Mouse (Mus musculus): Measurements from ENCODE around the gene Nceh1.

Nceh1 gene

DNA sequence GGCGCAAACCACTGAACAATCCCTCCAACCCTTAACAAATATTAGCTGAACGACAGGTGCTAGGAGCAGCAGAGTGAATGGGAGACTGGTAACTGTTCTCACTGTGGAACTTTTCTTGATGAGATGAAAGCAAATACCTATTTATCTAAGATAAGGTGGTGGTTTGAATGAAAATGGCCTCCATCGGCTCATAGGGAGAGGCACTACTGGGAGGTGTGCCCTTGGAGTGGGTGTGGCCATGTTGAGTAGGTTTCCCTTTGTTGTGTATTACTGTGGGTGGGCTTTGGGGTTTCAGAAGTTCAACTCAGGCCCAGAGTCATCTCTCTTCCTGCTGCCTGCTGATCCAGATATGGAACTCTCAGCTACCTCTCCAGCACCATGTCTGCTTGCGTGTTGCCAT, 8.1 kb downstream of the Nceh1 start:
- in situ Hi-C loops (cut with MboI) = no loop called here

DNA sequence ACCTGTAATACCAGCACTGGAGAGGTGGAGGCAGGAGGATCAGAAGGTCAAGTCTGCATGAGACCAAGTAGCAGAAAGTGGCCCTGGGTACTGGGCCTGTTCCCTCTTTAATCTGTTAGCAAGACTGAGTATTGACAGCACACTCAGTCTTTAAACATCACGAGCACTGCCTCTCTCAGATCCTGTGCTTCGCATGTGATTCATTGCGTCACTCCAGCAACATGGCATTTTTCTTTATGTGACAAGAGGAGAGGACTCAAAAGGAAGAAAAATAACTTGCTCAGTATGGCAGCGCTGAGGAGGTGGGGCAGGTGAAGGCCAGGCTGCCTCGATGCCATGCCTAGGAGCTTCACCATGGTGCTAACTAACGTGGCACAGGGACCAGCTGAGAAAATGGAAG, 9.1 kb downstream of the Nceh1 start:
- in situ Hi-C loops (cut with MboI) = no loop called here

DNA sequence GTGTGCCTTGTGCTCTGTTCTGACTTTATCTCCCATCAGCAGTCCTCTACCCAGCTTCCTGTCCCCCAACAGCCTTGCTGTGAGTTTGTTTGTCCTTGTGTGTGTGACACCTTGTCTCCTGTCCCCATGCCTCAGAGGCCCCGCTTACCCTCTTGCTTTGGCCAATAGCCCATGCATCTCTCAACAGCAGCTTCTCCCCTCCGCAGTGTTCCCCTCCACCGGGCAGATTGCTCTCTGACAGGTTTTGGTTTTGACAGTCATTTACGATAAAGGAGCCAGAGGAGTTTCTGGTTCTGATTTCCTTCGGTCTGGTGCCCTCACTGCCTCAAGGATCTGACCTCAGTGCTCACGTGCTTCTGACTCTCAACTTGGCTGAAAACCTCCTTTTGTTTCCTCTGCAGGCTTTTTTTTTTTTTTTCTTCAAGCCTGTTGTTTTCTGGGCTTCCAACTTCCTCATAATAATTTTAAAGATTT, 11.1 kb downstream of the Nceh1 start:
- in situ Hi-C loops (cut with MboI) = no loop called here

DNA sequence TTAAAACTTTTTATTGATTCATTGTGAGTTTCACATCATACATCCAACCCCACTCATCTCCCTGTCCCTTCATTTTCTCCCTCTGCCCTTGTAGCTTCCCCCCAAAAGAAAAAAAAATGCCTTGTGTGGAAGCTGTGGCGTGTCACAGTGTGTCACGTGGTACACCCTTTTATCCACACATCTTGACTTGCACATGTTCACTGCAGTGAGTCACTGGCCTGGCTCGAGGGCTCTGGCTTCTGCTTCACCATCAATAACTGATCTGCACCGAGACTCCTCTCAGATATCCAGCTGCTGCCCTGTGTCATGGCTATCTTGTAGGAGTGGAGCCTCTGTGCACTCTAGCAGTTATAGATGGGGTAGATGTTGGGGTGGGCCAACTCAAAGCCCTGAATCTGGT, 12.4 kb downstream of the Nceh1 start:
- in situ Hi-C loops (cut with MboI) = no loop called here

DNA sequence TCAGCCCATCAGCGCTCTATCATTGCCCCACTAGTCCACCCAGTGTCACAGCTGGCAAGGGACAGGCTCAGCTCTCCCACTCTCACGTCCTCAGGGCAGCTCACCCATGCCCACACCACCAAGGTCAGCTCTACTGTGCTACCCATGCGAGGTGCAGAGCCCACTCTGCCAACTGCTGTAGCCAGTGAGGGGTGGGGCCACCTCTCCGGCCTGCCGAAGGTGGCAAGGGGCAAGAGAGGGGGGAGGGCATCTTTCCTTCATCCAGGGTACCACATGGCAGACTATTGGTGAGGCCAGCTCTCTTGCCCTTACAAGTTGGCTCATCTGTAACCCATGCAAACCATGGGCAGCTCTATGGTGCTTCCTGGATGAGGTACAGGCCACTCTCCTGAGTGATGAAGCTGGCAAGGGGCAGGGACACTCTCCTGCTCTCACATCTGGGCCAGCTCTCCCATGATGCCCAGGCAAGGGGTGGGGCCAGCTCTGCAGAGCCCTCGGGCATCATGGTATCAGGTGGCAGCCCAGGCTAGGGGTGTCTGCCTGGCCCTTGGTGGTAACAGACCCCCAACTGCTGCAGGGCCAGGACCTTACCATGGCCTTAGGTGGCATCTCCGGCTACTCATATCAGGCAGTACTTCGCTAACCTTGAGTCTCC, 12.9 kb downstream of the Nceh1 start:
- in situ Hi-C loops (cut with MboI) = no loop called here

DNA sequence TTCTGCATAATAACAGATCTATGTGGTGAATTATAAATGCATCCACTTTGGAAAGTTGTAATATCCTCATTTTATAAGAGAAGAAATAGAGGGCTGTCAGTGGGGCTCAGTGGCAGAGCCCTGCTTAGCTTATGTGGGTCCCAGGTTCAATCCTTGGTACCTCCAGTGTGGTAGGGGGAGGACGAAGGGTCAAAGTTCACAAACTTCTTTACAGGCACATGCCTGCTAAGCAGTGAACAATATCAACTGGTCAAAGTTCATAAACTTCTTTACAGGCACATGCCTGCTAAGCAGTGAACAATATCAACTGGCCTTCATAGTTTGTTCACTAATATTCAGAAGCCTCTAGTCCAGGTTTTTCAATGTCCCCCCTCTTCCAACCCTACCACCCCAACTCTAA, 13.8 kb downstream of the Nceh1 start:
- in situ Hi-C loops (cut with MboI) = no loop called here

DNA sequence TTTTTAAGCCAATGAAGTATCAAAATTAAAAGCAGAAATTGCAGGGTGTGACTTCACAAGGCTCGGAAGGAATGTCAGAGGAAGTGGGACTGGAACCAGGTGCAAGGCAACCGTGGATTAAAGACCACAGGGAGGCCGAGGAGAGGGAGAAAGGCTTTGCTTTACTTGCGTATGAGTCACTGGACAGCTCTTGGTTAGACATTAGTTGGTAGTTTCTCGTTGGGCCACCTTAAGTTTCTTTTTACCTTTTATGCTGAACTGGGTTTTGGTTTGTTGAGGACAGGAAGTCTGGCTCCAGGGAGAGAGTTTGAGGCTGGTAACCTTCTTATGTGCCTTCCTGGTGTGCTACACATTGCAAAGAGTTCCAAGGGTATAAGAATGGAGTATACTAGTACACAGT, 15.1 kb downstream of the Nceh1 start:
- in situ Hi-C loops (cut with MboI) = no loop called here

DNA sequence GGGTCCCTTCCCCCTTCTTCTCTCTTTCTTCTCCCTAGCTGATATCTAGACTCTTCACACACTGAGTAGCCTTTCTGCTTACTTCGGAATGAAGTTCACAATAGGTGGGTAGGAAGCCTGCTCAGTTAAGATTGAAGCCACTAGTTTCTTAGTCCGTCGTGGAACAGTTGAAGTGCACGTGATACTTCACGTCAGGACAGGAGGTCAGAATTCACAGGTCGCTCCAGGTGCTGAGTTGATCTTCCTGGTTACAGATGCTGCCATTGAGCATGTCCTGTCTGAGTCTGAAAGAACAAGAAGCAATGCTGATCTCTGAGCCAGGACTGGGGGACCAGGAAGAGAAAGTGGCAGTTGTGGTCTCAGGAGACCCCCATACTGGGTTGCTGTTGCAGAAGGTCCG, 16.4 kb downstream of the Nceh1 start:
- in situ Hi-C loops (cut with MboI) = no loop called here

DNA sequence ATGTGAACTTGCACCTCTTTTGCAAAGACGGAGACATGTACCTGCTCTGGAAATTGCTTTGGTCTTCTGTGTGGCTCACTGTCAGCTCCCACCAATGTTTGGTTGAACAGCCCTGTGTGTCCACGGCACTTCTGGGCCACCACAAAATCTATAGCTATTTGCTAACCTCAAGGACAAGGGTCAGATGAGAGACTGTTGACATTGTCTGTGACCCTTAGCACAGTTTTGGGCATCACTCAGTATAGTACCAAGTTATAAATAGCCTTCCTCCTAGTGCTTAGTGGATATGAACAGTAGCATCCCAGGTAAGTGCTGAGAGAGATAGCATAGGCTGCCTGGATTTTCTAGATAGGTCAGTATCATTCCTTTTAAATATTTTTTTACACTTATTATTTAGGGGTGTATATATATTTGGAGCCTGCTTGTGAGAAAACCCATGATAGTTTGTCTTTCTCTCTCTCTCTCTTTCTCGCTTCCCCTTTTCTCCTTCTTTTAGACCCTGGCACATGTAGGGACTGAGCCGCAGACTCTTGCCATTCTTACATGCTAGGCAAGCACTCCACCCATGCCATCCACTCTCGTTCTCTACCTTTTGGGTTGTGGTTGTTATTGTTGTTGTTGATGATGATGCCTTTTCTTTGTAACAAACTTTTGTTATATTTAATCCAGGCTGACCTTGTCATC, 19.1 kb downstream of the Nceh1 start:
- in situ Hi-C loops (cut with MboI) = no loop called here

DNA sequence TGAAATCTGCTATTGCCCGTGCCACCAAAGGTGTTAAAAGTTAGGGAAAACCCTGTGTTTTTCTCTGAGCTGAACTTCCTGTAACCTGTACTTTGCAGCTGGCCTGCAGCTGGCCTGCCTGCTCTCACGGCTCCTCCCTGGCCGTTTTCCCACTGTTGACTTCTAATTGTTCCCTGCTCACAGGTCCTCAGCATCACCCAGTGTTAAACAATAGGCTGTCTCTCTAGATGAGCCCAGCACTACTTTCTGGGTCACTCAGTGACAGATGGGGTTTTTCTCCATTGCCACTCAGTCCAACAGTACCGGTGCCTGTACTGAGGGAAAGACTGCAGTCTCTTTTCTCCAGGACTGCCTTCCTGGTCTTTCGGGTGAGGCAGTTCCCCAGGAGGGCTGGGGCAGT, 22.3 kb downstream of the Nceh1 start:
- in situ Hi-C loops (cut with MboI) = no loop called here

DNA sequence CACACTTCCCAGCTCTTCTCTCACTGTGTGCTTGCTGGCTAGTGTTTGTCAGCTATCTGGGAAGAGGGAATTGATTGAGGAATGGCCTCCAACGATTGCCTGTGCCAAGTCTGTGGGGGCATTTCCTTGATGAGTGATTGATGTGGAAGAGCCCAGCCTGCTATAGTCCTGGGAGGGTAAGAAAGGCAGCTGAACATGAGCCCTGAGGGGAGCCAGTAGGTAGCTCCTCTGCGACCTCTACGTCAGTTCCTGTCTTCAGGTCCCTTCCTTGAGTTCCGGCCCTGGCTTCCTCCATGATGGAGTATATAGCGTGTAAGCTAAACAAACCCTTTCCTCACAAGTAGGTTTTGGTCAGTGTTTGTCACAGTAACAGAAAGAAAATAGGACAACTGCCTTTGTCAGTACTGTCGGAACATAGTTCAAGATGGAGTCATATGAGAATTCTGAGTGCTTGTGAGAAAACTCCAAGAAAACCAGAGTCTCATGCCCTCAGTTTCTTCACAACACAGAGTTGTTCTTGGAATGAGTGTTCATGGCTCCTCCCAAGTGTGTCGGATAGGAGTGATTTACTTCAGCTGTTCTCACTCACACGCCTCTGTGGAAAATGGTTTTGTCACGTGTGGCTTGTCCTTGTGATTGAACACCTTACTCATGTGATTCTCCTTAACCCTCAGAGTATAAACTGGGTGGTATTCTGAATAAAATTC, 22.9 kb downstream of the Nceh1 start:
- in situ Hi-C loops (cut with MboI) = no loop called here

DNA sequence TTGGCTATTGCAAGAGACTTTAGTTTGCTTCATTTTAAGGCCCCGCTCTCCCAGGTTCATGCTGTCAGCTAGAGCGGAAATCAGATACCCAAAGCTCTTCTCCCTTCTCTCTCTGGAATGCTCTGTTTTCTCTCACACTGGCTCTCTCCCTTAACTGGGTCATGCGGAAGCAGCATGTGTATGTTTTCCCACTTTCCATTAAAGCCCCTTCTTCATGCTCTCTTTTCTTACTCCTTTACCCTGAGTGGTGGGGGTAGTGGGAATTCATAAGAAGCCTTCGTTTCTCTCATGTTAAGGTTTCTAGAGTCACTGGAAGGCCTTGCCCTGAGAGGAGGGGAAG, 23.4 kb downstream of the Nceh1 start:
- in situ Hi-C loops (cut with MboI) = no loop called here

DNA sequence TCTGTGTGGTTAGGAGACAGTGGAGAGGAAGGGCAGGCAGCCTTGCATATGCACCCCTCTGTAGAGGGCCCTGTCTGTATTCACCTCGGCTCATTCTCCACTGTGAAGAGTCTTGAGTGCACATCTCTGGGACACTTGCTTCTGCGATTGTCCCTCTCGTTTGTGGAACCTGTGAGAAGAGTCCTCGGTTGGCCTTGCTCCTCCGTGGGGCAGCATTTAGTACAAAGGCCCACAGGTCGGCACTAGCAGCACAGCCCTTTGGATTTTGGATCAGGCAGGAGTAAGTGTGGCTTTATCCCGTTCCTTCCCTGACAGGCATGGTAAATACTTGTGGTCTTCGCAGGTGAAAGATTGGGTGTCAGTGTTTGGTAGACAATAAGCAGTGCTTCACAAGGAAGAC, 23.8 kb downstream of the Nceh1 start:
- in situ Hi-C loops (cut with MboI) = no loop called here

DNA sequence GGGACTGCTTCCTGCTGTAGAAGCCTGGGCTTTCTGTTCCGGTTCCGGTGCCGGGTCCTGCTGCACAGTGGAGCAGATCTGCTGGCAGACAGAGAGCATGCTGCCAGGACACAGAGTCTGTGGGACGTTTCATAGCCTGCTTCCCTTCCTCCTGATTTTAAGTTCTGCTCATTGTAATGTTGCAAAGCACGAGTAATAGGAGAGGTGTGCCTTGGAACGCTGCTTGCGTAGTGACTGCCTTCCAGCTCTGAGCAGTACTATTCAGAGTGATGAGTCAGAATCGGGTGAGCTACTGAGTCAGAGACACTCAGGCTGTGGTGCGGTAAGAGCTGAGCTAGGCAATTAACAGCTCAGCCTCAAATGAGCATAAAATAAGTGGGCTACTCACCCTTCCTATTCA, 26.9 kb downstream of the Nceh1 start:
- in situ Hi-C loops (cut with MboI) = no loop called here

DNA sequence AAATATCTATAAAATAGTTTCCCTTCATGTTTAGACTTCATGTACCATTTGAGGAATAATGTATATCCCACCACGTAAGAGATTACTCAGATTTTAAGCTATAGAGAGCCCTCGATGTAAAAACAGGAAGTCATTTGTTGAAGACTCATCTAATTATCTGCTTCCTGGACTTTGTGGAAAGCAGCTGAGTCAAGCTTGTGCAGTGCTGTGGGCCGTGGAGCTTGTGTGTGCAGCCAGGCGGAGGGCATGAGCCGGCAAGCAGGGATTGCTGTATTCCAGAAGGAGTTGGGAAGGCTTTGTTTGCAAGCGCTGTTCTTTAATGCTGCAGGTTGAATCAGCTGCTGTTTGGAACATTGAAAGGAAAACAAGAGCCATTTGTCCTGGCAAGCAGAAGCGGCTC, 27.5 kb downstream of the Nceh1 start:
- in situ Hi-C loops (cut with MboI) = no loop called here

DNA sequence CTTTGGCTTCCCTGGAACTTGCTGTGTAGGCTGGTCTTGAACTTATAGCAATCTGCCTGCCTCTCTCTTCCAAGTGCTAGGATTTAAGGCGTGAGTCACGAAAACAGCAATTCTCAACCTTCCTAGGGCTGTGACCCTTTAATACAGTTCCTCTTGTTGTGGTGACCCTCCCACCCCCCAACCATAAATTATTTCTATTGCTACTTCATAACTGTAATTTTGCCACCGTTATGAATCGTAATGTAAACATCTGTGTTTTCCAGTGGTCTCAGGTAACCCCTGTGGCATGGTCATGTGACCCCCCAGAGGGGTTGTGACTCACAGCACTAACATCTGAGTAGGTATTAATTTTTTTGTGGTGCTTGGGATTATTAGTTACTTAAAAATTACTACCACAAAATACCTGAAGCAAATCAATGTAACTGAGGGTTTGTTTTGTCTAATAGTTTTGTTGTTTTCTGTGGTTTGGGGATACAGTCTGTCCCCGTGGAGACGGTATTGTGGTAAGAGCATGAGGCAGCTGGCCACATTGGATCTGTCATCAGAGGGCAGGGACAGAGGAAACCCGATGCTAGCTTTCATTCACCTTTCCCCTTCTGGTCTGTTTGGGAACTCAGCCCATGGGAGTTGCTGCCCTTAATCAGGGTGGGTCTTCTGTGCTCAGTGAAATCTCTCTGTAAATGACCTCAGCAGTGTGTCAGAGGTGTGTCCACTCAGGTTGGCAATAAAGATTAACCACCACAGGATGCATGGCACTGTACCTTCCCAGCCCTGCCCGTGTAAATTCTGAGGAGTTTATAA, 31.5 kb downstream of the Nceh1 start:
- in situ Hi-C loops (cut with MboI) = no loop called here

DNA sequence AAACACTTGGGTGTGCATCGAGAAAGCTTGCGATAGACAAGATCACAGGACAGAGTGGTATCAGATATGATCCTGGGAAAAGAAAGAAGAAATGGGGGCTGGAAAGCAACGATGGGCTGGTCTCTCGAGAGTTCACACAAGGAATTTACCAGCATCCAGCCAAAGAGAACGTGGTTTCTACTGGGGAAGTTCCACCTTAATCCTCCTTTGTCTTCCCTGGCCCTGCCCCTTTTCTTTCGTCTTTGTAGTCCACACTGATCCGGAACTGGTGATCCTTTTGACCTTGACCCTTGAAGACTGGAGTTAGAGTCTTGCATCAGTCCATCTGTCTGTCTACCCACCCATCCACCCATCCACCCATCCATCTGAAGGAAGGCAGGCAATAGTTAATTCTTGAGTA, 34.6 kb downstream of the Nceh1 start:
- in situ Hi-C loops (cut with MboI) = no loop called here

DNA sequence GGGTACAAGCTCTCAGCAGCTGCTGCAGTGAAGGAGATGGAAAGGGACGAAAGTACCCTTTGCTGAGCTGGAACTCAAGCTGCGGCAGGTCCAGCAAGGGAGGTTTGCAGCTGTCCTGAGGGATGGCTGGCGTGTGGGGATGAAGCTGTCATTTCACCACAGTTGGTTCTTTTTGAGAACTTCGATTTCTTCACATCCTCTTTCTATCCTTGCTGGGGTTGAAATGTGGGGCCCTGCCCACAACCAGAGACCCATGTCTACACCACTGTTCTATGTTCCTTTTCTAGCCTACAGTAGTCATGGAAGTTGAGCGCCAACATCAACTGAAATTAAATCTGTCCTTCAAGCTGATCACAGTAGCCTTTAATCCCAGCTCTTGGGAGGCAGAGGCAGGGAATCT, 35.8 kb downstream of the Nceh1 start:
- in situ Hi-C loops (cut with MboI) = no loop called here

DNA sequence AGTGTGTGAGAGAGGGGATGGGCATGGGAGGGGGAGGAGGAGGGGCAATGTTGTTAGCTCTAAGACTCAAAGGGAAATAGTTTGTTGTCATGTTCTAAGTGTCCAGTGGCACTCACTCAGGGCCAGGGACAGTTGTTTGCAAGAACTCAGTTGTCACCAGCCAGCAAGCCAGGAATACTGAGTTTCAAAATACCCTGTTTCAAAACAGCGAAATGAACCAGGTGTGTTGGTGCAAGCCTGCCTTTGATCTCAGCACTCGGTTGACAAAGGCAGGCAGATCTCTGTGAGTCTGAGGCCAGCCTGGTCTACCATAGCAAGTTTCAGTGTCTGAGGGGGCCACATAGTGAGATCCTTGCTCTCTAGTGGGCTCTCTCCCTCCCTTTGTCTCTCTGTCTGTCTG, 39.3 kb downstream of the Nceh1 start:
- in situ Hi-C loops (cut with MboI) = no loop called here

DNA sequence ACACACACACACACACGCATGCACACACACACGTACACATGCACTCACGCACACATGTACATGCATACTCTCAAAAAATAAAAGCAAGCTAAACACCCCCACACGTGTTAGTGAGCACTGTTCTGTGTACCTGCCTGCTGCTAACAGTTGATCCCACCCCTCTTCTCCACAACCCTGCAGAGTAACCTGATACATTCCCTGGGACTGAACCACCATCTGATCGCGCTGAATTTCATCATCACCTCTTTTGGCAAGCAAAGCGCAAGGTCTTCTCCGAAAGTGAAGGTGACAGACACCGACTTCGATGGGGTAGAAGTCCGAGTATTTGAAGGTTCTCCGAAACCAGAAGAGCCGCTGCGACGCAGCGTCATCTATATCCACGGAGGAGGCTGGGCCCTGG, 39.7 kb downstream of the Nceh1 start:
- in situ Hi-C loops (cut with MboI) = no loop called here

DNA sequence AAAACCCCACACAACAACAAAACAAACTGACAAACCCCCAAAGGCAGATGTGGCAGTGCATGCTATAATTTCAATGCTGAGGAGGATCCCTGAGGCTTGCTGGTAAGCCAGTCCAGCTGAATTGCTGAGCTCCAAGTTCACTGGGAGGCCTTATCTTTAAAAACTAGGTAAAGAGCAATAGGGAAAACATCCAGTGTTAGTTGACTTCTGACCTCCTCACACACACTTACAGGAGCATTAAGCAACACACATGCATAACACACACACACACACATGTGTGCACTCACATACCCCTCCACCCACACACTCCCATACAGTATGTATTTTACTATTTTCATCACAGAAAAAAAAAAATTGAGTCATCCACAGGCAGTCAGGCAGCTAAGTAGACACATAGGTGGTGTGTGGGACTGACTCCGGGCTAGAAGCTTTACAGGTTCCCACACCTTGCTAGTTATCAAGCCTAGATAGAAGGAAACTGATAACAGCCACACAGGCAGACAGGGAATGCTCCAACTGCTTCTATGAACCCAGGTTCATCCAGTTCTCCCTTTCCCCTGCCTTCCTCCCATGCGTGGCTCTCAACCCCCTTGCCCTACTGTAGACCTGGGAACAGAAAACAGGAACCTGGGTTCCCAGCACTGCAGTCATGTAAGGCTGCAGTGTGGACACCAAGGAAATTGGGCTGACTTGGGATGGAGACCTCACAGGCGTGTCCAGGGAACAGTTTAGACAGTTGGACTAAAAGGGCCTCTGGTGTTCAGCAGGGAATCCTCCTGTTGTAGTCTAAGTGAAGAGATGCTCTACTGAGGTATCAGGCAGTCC, 45.1 kb downstream of the Nceh1 start:
- in situ Hi-C loops (cut with MboI) = no loop called here

Data from mature B cell (primary cell).